Mouse (Mus musculus) kidney, postnatal 0 days (tissue): ENCODE results near the gene Pank3. TPM values are rescaled to one million over a fixed set of nuclear protein-coding genes. Genes with fewer than 3 reads are reported as not detected.

Experiments
- ATAC-seq: fragments of 200-750 bp; cut with Nextera tagmentation; replicated peaks from 2 replicates; pipeline ENCODE4 v1.8.0; 2017; ENCODE audit warnings: low read depth, moderate number of reproducible peaks, moderate TSS enrichment, moderate library complexity; ENCODE audit not compliant: low FRiP score
- DNase-seq: peaks from one replicate; pipeline ENCODE4 v3.0.0-alpha.2; 2016; ENCODE audit warnings: low spot score
- H3K27ac ChIP-seq: fragments of 300-500 bp; sonication (generic); 2 replicates; pipeline ENCODE4 v1.5.1; 2014; ENCODE audit warnings: mild to moderate bottlenecking
- H3K27me3 ChIP-seq: fragments of 300-500 bp; sonication (generic); 2 replicates; pipeline ENCODE4 v1.6.1; 2014; ENCODE audit warnings: low read length, mixed read lengths; ENCODE audit not compliant: insufficient read depth
- H3K36me3 ChIP-seq: fragments of 300-500 bp; sonication (generic); 2 replicates; pipeline ENCODE4 v1.6.1; 2014; ENCODE audit warnings: low read length, mixed read lengths; ENCODE audit not compliant: insufficient read depth
- H3K4me1 ChIP-seq: fragments of 300-500 bp; sonication (generic); replicated peaks from 2 replicates; pipeline ENCODE4 v1.6.1; 2014; ENCODE audit warnings: antibody characterized with exemption, low read length, mixed read lengths; ENCODE audit not compliant: insufficient read depth
- H3K4me2 ChIP-seq: fragments of 300-500 bp; sonication (generic); 2 replicates; pipeline ENCODE4 v1.6.1; 2014; ENCODE audit warnings: mild to moderate bottlenecking, low read length, moderate library complexity, mixed read lengths
- H3K4me3 ChIP-seq: fragments of 300-500 bp; sonication (generic); replicated peaks from 2 replicates; pipeline ENCODE4 v1.5.1; 2014; ENCODE audit warnings: low read depth, low read length
- H3K9ac ChIP-seq: fragments of 300-500 bp; sonication (generic); 2 replicates; pipeline ENCODE4 v1.6.1; 2014; ENCODE audit warnings: low read depth, low read length
- H3K9me3 ChIP-seq: fragments of 300-500 bp; sonication (generic); replicated peaks from 2 replicates; pipeline ENCODE4 v1.6.1; 2016; ENCODE audit warnings: low read length, inconsistent platforms, mixed read lengths
- CTCF ChIP-seq: IDR thresholded peaks from 2 replicates; pipeline ENCODE4 v1.5.1; 2016; ENCODE audit warnings: antibody characterized with exemption, low read depth, mild to moderate bottlenecking, moderate library complexity
- WGBS: fragments of 180-500 bp; shearing (Covaris S2); extraction: QIAGEN DNeasy Blood & Tissue Kit; methylation state at CpG from one replicate; pipeline ENCODE4 v1.1.7; 2014; 5-methylcytosine and 5-hydroxymethylcytosine counted together
- polyA plus RNA-seq: library from polyadenylated mRNA; unstranded; fragments of >200 nt; fragmentation: Nextera tagmentation; extraction: Ambion mirVana; gene quantifications from 2 replicates; pipeline ENCODE4 v1.2.1, GENCODE M21; 2015

Pank3 gene
- polyA plus RNA-seq, 1 experiment from 2014 or later: 13.3 TPM

- H3K4me1 ChIP-seq: no peaks in the 10 kb centered on the region
- no peak for TF ChIP-seq CTCF
- H3K36me3 ChIP-seq: no peaks in the 10 kb centered on the region
- no peaks in the 10 kb centered on the region for H3K9me3 ChIP-seq
- WGBS: 59% methylated on average over 11 of the region's 11 CpGs
- no peak overlapping the region for H3K4me2 ChIP-seq
- no peak overlapping the region for H3K4me3 ChIP-seq
- H3K9ac ChIP-seq: no peak overlapping the region
- DNase-seq (no peak), ATAC-seq (no peak)
- H3K27ac ChIP-seq: no peak overlapping the region
- no peaks in the 10 kb centered on the region for H3K27me3 ChIP-seq
Observed at GRCm38 (mm10) chr11:35756411-35757303, 12.6 kb upstream of the Pank3 start.

GRCm38 (mm10) chr11:35760001-35760626, 9.2 kb upstream of the Pank3 start:
- H3K9ac ChIP-seq: no peak overlapping the region
- ATAC-seq (no peak), DNase-seq (no peak)
- no peak overlapping the region for H3K27ac ChIP-seq
- TF ChIP-seq CTCF: no peak
- no peak overlapping the region for H3K4me3 ChIP-seq
- no peaks in the 10 kb centered on the region for H3K36me3 ChIP-seq
- H3K9me3 ChIP-seq: no peaks in the 10 kb centered on the region
- 80% methylated on average over 7 of the region's 7 CpGs for WGBS
- no peaks in the 10 kb centered on the region for H3K4me1 ChIP-seq
- no peaks in the 10 kb centered on the region for H3K27me3 ChIP-seq
- no peak overlapping the region for H3K4me2 ChIP-seq

GRCm38 (mm10) chr11:35760627-35761003, 8.7 kb upstream of the Pank3 start:
- Histone ChIP-seq H3K27ac (no peak overlapping the region), H3K9me3 (no peaks in the 10 kb centered on the region), H3K4me1 (no peaks in the 10 kb centered on the region), H3K4me2 (no peak overlapping the region), H3K4me3 (no peak overlapping the region), H3K36me3 (no peaks in the 10 kb centered on the region), H3K27me3 (no peaks in the 10 kb centered on the region), H3K9ac (no peak overlapping the region)
- no peak for TF ChIP-seq CTCF
- ATAC-seq (no peak), DNase-seq (no peak)
- WGBS: 96% methylated on average over 4 of the region's 4 CpGs

GRCm38 (mm10) chr11:35766845-35767244, 2.4 kb upstream of the Pank3 start:
- H3K9ac ChIP-seq: no peak overlapping the region
- H3K27me3 ChIP-seq: no peaks in the 10 kb centered on the region
- H3K4me1 ChIP-seq: peaks cover 8% of the 10 kb centered on the region; the same call in 1 of the 2 replicates
- no peak for TF ChIP-seq CTCF
- no peaks in the 10 kb centered on the region for H3K36me3 ChIP-seq
- no peak overlapping the region for H3K27ac ChIP-seq
- 74% methylated on average over 5 of the region's 5 CpGs for WGBS
- H3K9me3 ChIP-seq: no peaks in the 10 kb centered on the region
- ATAC-seq (no peak), DNase-seq (no peak)
- no peak overlapping the region for H3K4me2 ChIP-seq
- no peak overlapping the region for H3K4me3 ChIP-seq

GRCm38 (mm10) chr11:35769746-35770437, 608 bp downstream of the Pank3 start:
- WGBS: under 1% methylated on average over 37 of the region's 41 CpGs

GRCm38 (mm10) chr11:35770741-35771504, 1.6 kb downstream of the Pank3 start:
- Histone ChIP-seq H3K4me2 (peak overlapping the region; percentile 86), H3K4me3 (peak overlapping the region; percentile 88), H3K27ac (peak overlapping the region; percentile 95), H3K9me3 (no peaks in the 10 kb centered on the region), H3K36me3 (no peaks in the 10 kb centered on the region), H3K27me3 (no peaks in the 10 kb centered on the region), H3K9ac (peak overlapping the region; percentile 94), H3K4me1 (peaks cover 8% of the 10 kb centered on the region; the same call in 1 of the 2 replicates)
- ATAC-seq: no peak
- peak; percentile 27 for DNase-seq
- no peak for TF ChIP-seq CTCF
- 52% methylated on average over 9 of the region's 9 CpGs for WGBS

More at GRCm38 (mm10) chr11:35769746-35770437, 608 bp downstream of the Pank3 start:
- Histone ChIP-seq H3K27ac (peak overlapping the region; percentile 95), H3K36me3 (no peaks in the 10 kb centered on the region), H3K27me3 (no peaks in the 10 kb centered on the region), H3K4me3 (peak overlapping the region; percentile 88), H3K4me2 (peak overlapping the region; percentile 86), H3K9ac (peak overlapping the region; percentile 94), H3K4me1 (peaks cover 8% of the 10 kb centered on the region; the same call in 1 of the 2 replicates), H3K9me3 (no peaks in the 10 kb centered on the region)
- DNase-seq (peak; percentile 74), ATAC-seq (peak; percentile 92)
- TF ChIP-seq CTCF: no peak
